Mouse (Mus musculus) liver, embryonic 14.5 days (tissue): ENCODE data around the gene Rora.

Experiments
- CTCF ChIP-seq: IDR thresholded peaks from 2 replicates; pipeline ENCODE4 v1.5.1; 2016; ENCODE audit warnings: antibody characterized with exemption, low read depth, control low read depth
- EP300 ChIP-seq: IDR thresholded peaks from 2 replicates; pipeline ENCODE4 v1.6.1; 2016; ENCODE audit warnings: antibody characterized with exemption, low read depth

GRCm38 (mm10) chr9:68760329-68760728, 106.7 kb downstream of the Rora start:
- TF ChIP-seq EP300 (no peak), CTCF (no peak)
